Mouse (Mus musculus) stomach, postnatal 0 days (tissue): Measurements from ENCODE around the gene Lmntd1.

Experiments
- CTCF ChIP-seq: IDR thresholded peaks from 2 replicates; pipeline ENCODE4 v1.5.1; 2016; ENCODE audit warnings: antibody characterized with exemption, low read depth, mild to moderate bottlenecking, moderate library complexity
- EP300 ChIP-seq: optimal IDR thresholded peaks from 2 replicates; pipeline ENCODE3; 2016; ENCODE audit warnings: antibody characterized with exemption

GRCm38 (mm10) chr6:145427411-145427810 is 186.7 kb downstream of the Lmntd1 start:
- no peak for TF ChIP-seq CTCF
- no peak for TF ChIP-seq EP300
